Mouse (Mus musculus): Measurements from ENCODE around the gene Il1r1.

Il1r1 gene

DNA sequence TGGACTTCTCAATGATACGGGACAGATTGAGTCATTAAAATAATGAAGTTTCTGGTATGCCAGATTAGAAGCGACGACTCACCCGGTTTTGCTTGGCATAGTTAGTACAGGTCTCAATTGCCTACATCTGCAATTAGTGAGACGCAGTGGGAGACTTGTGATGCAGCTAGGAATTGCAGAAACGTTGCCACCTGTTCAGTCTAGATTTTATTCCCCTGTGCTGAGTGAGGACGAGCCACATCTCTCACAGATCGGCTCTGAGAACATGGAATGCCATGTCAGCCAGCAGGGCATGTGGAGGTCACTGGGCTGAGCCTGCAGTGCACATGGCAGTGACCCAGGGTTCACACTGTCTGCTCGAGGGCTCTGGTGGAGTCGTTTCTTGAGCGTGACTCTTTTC, 137.9 kb downstream of the Il1r1 start:
- DNase-seq (ENCODE audit: low spot score in 2 of 2) = no peak

All from heart, adult 9 months (tissue).